Mouse (Mus musculus): ENCODE results near the gene Serpina11.

GRCm38 (mm10) chr12:103999611-104000010 is 9.9 kb upstream of the Serpina11 start:
- TF ChIP-seq CTCF (IDR thresholded peaks at IDR 0.05; ENCODE audit: low read depth): no peak
- TF ChIP-seq EP300 (optimal IDR thresholded peaks at IDR 0.05): no peak

Measured in stomach, postnatal 0 days (tissue).